Mouse (Mus musculus) thymus, adult 2 months (tissue): ENCODE measurements around the gene 1110008L16Rik. TPM values are rescaled to one million over a fixed set of nuclear protein-coding genes. Genes with fewer than 3 reads are reported as not detected.
"Not testable (repeated sequence)": the region's sequence is repeated elsewhere in the genome, so short reads cannot be mapped to it uniquely, and the experiment has no call there.

ENCODE experiments used
- DNase-seq: peaks from one replicate; pipeline ENCODE4 v3.0.0; 2021
- H3K27ac ChIP-seq: fragments of 200-500 bp; 2 replicates; pipeline ENCODE4 v1.5.1; 2012; ENCODE audit warnings: low read length, control low read depth; ENCODE audit not compliant: control insufficient read depth, insufficient read depth
- H3K27me3 ChIP-seq: fragments of 200-500 bp; 2 replicates; pipeline ENCODE4 v1.6.1; 2012; ENCODE audit warnings: mild to moderate bottlenecking, low read length, moderate library complexity, mixed read lengths; ENCODE audit not compliant: control insufficient read depth, insufficient read depth
- H3K36me3 ChIP-seq: fragments of 200-500 bp; 2 replicates; pipeline ENCODE4 v1.6.1; 2012; ENCODE audit warnings: mild to moderate bottlenecking, low read length, moderate library complexity; ENCODE audit not compliant: control insufficient read depth, insufficient read depth
- H3K4me1 ChIP-seq: fragments of 200-500 bp; replicated peaks from 2 replicates; pipeline ENCODE4 v1.6.1; 2012; ENCODE audit warnings: low read length; ENCODE audit not compliant: control insufficient read depth, insufficient read depth
- H3K4me3 ChIP-seq: fragments of 200-500 bp; 2 replicates; pipeline ENCODE4 v1.5.1; 2012; ENCODE audit warnings: mild to moderate bottlenecking, low read length, control low read depth, moderate library complexity; ENCODE audit not compliant: control insufficient read depth, insufficient read depth
- CTCF ChIP-seq: fragments of 200-500 bp; IDR thresholded peaks from 2 replicates; pipeline ENCODE4 v1.5.1; 2012; ENCODE audit warnings: mild to moderate bottlenecking, control low read depth, low read length, moderate library complexity, borderline replicate concordance; ENCODE audit not compliant: control insufficient read depth, poor library complexity, insufficient read depth; ENCODE audit errors: extremely low read depth
- POLR2A ChIP-seq: fragments of 200-500 bp; IDR thresholded peaks from 2 replicates; pipeline ENCODE4 v1.6.1; 2012; ENCODE audit warnings: mild to moderate bottlenecking, low read length, control low read depth, moderate library complexity; ENCODE audit not compliant: control insufficient read depth, poor library complexity, insufficient read depth; ENCODE audit errors: extremely low read depth
- WGBS: fragments of 180-500 bp; shearing (Covaris S2); methylation state at CpG from one replicate; pipeline ENCODE4 v1.1.7; 2018; 5-methylcytosine and 5-hydroxymethylcytosine counted together
- polyA plus RNA-seq: library from polyadenylated mRNA; depleted of rRNA; stranded (reverse); fragments of >200 nt; gene quantifications from 2 replicates; pipeline ENCODE4 v1.2.3, GENCODE M21; 2012

The 1110008L16Rik gene
- polyA plus RNA-seq, 1 experiment: 6.7 TPM

DNA sequence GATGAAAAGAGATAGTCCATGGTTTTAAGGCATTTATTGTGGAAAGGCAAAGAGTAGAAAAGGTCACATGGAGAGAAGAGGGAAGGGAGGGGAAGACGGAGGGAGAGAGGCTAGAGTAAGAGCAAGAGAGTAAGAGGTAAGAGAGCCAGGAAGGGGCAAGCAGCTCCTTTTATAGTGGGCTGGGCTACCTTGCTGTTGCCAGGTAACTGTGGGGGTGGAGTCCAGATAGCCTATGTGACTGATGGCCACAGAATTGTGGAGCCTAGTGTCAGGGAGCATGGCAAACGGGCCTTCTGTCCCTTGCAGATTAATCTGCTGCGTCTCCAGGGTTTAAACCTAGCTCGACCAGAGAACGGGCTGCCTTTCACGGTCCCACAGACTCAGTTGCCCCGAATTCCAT is 12.5 kb downstream of the 1110008L16Rik start:
- Histone ChIP-seq H3K36me3 (no peaks in the 10 kb centered on the region), H3K27me3 (no peaks in the 10 kb centered on the region), H3K4me3 (no peak overlapping the region), H3K4me1 (no peaks in the 10 kb centered on the region), H3K27ac (no peak overlapping the region)
- WGBS: 94% methylated on average over 7 of the region's 7 CpGs
- DNase-seq: no peak
- no peak for TF ChIP-seq CTCF
- no peak for TF ChIP-seq POLR2A

DNA sequence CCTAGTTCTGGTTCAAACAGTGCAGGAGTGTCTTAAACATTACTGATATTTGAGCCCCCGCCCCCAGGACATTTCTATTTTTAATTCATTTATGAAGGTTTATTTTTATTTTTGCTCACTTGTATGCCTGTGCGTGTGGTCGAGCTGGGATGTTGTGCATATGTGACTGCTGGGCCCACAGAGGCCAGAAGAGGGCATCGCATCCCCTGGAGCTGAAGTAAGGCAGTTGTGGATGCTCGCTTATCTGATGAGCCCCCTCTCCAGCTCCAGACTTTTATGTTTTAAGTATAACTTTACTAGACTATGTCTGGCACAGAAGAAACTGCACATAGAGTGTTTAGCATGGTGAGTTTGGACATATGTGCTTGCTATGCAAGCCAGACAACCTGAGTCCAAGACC is 14.5 kb downstream of the 1110008L16Rik start:
- 94% methylated on average over 5 of the region's 5 CpGs for WGBS
- H3K27me3 ChIP-seq: no peaks in the 10 kb centered on the region
- no peak overlapping the region for H3K27ac ChIP-seq
- TF ChIP-seq CTCF (no peak), POLR2A (no peak)
- H3K4me1 ChIP-seq: no peaks in the 10 kb centered on the region
- no peak overlapping the region for H3K4me3 ChIP-seq
- DNase-seq: peak; percentile 21
- no peaks in the 10 kb centered on the region for H3K36me3 ChIP-seq

DNA sequence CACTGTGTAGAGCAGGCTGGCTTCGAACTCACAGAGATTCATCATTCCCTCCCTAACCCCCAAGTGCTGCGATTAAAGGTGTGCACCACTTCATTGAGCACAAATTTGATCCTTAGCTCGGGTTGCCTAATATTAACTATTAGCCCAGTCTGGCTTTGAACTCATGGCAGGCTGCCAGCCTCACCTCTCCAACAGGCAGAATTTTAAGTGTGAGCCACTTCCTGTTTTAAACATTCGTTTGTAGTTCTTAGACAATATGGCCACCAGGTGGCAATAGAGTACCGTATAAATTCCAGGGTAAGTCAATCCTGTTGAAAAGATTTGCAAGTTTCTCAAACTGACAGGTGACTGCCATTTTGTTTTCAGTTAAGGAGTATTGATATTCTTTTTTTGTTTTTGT is 15.8 kb downstream of the 1110008L16Rik start:
- Histone ChIP-seq H3K36me3 (no peaks in the 10 kb centered on the region), H3K27ac (no peak overlapping the region), H3K4me1 (no peaks in the 10 kb centered on the region), H3K4me3 (no peak overlapping the region), H3K27me3 (no peaks in the 10 kb centered on the region)
- no peak for TF ChIP-seq CTCF
- TF ChIP-seq POLR2A: no peak
- WGBS: 34% methylated on average over 5 of the region's 5 CpGs
- peak; percentile 85 for DNase-seq

DNA sequence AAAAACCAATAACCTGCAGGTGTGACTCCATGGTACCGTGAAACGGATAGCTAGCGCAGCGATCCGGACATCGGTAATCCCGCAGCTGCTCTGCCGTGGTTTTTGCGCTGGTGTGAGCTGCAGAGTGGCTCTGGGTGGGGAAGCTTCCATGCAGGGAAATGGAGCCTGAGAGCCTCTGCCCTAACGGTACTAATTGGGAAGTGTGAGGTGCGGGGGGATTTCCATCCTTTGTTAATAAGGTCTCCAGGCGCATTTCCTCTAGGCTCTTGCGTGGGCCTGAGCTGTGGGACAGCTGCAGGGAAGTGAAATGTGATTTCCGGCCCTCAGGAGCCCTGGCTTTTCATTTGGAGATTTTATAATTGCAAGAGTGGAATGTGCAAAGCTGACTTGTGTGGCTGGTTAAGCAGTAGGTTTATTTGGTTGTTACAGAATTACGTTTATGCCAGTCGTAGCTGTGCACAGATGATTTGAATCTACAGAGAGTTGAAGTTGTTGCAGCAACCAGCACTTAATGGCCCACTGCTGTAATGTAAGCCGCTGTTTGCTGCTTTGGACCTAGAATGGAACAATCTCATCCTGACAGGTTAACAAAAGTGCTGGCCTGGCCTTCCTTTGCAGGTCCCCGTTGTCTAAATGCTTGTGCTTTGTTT is 22.4 kb downstream of the 1110008L16Rik start:
- DNase-seq: no peak
- Histone ChIP-seq H3K4me3 (no peak overlapping the region), H3K27ac (no peak overlapping the region), H3K27me3 (no peaks in the 10 kb centered on the region), H3K4me1 (no peaks in the 10 kb centered on the region), H3K36me3 (no peaks in the 10 kb centered on the region)
- WGBS: 94% methylated on average over 18 of the region's 18 CpGs
- no peak for TF ChIP-seq POLR2A
- TF ChIP-seq CTCF: no peak

DNA sequence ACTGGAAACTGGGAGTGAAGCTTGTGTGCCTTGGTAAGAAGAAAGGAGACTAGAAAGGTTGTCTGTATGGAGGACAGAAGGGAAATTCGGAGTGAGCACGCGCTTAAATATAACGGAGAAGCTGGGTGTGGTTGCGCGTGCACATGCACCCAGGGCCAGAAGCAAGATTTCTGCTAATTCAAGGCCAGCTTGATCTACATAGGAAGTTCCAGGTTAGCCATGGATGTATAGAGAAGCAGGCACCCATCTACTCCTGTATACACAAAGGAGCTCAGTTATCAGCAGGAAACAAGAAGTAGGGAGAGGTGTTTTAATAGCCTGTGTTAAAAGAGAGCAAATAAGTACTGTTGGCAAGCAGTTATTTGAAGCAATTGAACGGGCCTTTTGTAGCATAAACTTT is 26.3 kb downstream of the 1110008L16Rik start:
- Histone ChIP-seq H3K4me1 (no peaks in the 10 kb centered on the region), H3K27me3 (no peaks in the 10 kb centered on the region), H3K36me3 (no peaks in the 10 kb centered on the region), H3K4me3 (no peak overlapping the region), H3K27ac (no peak overlapping the region)
- WGBS: 94% methylated on average over 7 of the region's 7 CpGs
- no peak for DNase-seq
- TF ChIP-seq POLR2A (no peak), CTCF (no peak)

DNA sequence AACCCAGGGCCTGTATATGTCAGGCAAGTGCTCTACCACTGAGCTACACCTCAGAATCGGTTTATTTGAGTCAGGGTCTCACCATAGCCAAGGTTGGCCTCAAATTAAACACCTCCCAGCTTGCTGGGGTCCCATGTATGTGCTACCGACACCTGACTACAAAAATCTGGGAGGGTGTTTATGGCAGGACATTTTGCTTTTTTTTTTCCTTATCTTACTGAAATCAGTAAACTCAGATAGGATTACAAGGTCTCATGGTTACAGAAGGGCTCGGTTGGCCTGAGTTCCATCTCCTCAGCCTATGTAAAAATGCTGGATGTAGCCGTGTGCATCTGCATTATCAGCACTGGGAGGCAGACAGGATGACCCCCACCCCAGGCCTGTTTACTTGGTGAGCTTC is 29.4 kb downstream of the 1110008L16Rik start:
- DNase-seq: no peak
- no peak for TF ChIP-seq POLR2A
- TF ChIP-seq CTCF: no peak
- Histone ChIP-seq H3K27ac (no peak overlapping the region), H3K36me3 (no peaks in the 10 kb centered on the region), H3K4me3 (no peak overlapping the region), H3K27me3 (no peaks in the 10 kb centered on the region), H3K4me1 (no peaks in the 10 kb centered on the region)
- 93% methylated on average over 4 of the region's 4 CpGs for WGBS

DNA sequence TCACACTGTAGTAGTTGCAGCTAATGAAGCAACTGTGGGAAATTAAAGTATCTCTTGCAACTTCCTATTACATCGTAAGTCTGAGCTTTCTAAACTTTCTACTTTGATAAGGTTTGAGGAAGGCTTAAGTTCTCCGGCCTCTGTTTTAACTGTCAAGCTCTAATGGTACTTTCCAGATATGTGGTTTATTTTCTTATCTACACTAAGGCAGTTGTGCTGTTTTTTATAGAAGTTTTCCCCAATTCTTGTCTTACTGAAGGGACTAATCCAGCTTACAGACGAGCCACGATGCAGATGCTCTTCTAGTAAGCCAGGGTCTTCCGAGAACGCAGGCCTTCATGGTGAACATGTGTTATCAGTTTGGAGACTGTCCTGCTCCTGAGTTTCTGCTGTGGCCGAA is 30.0 kb downstream of the 1110008L16Rik start:
- H3K27me3 ChIP-seq: no peaks in the 10 kb centered on the region
- DNase-seq: no peak
- no peaks in the 10 kb centered on the region for H3K36me3 ChIP-seq
- TF ChIP-seq CTCF (no peak), POLR2A (no peak)
- 93% methylated on average over 7 of the region's 7 CpGs for WGBS
- no peaks in the 10 kb centered on the region for H3K4me1 ChIP-seq
- H3K27ac ChIP-seq: no peak overlapping the region
- no peak overlapping the region for H3K4me3 ChIP-seq

DNA sequence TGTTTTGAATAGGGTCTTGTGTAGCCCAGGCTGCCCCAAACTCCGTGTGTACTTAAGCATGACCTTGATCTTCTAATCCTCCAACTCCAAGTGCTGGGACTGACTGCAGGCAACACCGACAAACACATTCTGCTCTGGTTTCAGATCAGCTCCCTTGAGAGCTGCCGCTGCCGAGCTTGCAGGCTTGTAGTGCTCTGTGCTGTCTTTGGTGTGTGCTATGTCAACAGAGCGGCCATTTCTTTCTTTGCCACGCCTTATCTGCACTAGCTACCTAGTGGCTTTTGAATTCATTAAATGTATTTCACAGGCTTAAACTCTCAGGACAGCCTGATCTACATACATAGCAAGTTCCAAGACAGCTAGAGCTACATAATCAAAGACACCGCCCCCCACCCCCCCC is 34.3 kb downstream of the 1110008L16Rik start:
- no peak for DNase-seq
- Histone ChIP-seq H3K36me3 (no peaks in the 10 kb centered on the region), H3K4me3 (no peak overlapping the region), H3K4me1 (no peaks in the 10 kb centered on the region), H3K27ac (no peak overlapping the region), H3K27me3 (no peaks in the 10 kb centered on the region)
- no peak for TF ChIP-seq CTCF
- no peak for TF ChIP-seq POLR2A
- WGBS: 97% methylated on average over 7 of the region's 7 CpGs

DNA sequence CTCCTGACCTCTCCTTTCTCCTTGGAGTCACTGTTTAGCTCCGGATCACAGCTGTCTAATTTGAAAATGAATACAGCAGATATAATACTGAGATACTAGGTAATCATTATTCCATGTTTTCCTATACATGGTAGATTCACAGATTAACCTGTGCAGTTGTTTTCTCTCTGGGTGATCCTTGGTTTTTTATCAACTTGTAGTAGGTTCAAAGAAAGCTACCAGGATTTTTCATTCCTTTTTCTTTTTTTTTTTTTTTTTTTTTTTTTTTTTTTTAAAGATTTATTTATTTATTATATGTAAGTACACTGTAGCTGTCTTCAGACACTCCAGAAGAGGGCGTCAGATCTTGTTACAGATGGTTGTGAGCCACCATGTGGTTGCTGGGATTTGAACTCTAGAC is 39.1 kb downstream of the 1110008L16Rik start:
- not testable (repeated sequence) for H3K36me3 ChIP-seq, DNase-seq, H3K4me3 ChIP-seq, H3K27me3 ChIP-seq, H3K4me1 ChIP-seq, H3K27ac ChIP-seq
- 93% methylated on average over 1 of the region's 2 CpGs for WGBS

DNA sequence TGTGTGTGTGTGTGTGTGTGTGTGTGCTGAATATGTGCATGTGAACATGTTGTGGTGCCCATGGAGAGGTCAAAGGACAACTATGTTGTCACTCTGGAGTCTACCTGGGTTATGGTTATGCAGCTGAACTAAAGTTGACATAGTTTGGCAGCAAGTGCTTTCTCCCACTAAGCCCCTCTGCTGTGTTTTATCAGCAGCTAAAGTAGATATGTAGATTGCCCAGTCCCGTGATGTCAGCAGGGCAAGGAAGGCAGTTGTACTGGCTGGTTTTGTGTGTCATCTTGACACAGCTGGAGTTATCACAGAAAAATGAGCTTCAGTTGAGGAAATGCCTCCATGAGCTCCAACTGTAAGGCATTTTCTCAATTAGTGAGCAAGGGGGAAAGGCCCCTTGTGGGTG is 43.7 kb downstream of the 1110008L16Rik start:
- not testable (repeated sequence) for H3K36me3 ChIP-seq, H3K27ac ChIP-seq, H3K4me3 ChIP-seq, H3K27me3 ChIP-seq, DNase-seq, H3K4me1 ChIP-seq
- WGBS: 89% methylated on average over 1 of the region's 1 CpGs
